Mouse (Mus musculus) frontal cortex, adult (tissue): ENCODE data around the gene Wsb1.
"Not testable (repeated sequence)": the region's sequence is repeated elsewhere in the genome, so short reads cannot be mapped to it uniquely, and the experiment has no call there.

Experiments used
- ATAC-seq: cut with Nextera tagmentation; 2 replicates; pipeline ENCODE4 v1.9.2; 2017; ENCODE audit warnings: mild to moderate bottlenecking, moderate library complexity, mixed read lengths; ENCODE audit not compliant: low TSS enrichment

Gene Wsb1

GRCm38 (mm10) chr11:79264376-79264775 lies 9.9 kb upstream of the Wsb1 start:
- ATAC-seq: no peak

GRCm38 (mm10) chr11:79260126-79260525 lies 5.7 kb upstream of the Wsb1 start:
- not testable (repeated sequence) for ATAC-seq

GRCm38 (mm10) chr11:79258738-79259137 lies 4.3 kb upstream of the Wsb1 start:
- ATAC-seq: no peak

- no peak; the same call in 1 of the 2 replicates for ATAC-seq
Measured at GRCm38 (mm10) chr11:79253542-79254390, 705 bp downstream of the Wsb1 start.

GRCm38 (mm10) chr11:79252881-79253541 lies 1.5 kb downstream of the Wsb1 start:
- no peak for ATAC-seq

GRCm38 (mm10) chr11:79239024-79239423 lies 15.4 kb downstream of the Wsb1 start:
- no peak for ATAC-seq

GRCm38 (mm10) chr11:79238398-79238752 lies 16.1 kb downstream of the Wsb1 start:
- no peak for ATAC-seq

- no peak for ATAC-seq
Measured at GRCm38 (mm10) chr11:79237644-79238397, 16.6 kb downstream of the Wsb1 start.

GRCm38 (mm10) chr11:79230251-79230570 lies 24.3 kb downstream of the Wsb1 start:
- ATAC-seq: no peak

GRCm38 (mm10) chr11:79229561-79230250 lies 24.8 kb downstream of the Wsb1 start:
- ATAC-seq: no peak

- ATAC-seq: no peak
Measured at GRCm38 (mm10) chr11:79229057-79229504, 25.4 kb downstream of the Wsb1 start.

GRCm38 (mm10) chr11:79228089-79228488 lies 26.4 kb downstream of the Wsb1 start:
- ATAC-seq: no peak

GRCm38 (mm10) chr11:79225371-79226155 lies 28.9 kb downstream of the Wsb1 start:
- no peak for ATAC-seq

- ATAC-seq: peak; percentile 69; the same call in 1 of the 2 replicates
Measured at GRCm38 (mm10) chr11:79224562-79225280, 29.8 kb downstream of the Wsb1 start.

GRCm38 (mm10) chr11:79223420-79223819 lies 31.1 kb downstream of the Wsb1 start:
- ATAC-seq: no peak

- no peak for ATAC-seq
Measured at GRCm38 (mm10) chr11:79222661-79223060, 31.8 kb downstream of the Wsb1 start.

- ATAC-seq: no peak
Measured at GRCm38 (mm10) chr11:79221641-79222040, 32.8 kb downstream of the Wsb1 start.

GRCm38 (mm10) chr11:79218936-79219626 lies 35.4 kb downstream of the Wsb1 start:
- ATAC-seq: no peak

GRCm38 (mm10) chr11:79218061-79218460 lies 36.4 kb downstream of the Wsb1 start:
- ATAC-seq: no peak

- no peak for ATAC-seq
Measured at GRCm38 (mm10) chr11:79217133-79217532, 37.3 kb downstream of the Wsb1 start.
